Mouse (Mus musculus): ENCODE measurements around the gene Syt8. TPM values are rescaled to one million over a fixed set of nuclear protein-coding genes. Genes with fewer than 3 reads are reported as not detected.

Syt8 gene
- polyA plus RNA-seq, 1 experiment from 2014 or later = 0.32 TPM

DNA sequence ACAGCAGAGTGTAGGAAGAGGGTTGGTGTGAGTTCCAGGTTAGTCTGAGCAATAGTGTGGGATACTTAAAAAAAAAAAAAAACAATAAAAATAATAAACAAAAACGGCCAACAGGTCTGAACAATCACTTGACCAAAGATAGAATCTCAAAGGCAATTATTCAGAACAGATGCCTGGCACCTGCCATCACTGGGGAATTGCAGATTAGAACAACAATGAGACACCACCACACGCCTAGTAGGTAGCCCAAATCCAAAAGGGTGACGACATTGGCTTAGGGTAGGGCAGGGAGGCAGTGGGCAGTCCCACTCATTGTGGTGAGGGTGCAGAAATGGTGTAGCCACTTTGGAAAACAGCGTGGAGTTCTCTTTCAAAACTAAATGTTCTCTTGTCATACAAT is 43.0 kb upstream of the Syt8 start:
- 64% methylated on average over 4 of the region's 4 CpGs for WGBS
- Histone ChIP-seq H3K9ac (ENCODE audit: low read length) (no peak overlapping the region), H3K27me3 (ENCODE audit: control insufficient read depth, insufficient read depth, low read length) (no peaks in the 10 kb centered on the region), H3K27ac (ENCODE audit: low read length) (no peak overlapping the region), H3K36me3 (ENCODE audit: control insufficient read depth, insufficient read depth) (no peaks in the 10 kb centered on the region), H3K4me1 (ENCODE audit: control insufficient read depth, insufficient read depth, low read length) (peaks cover 2% of the 10 kb centered on the region), H3K9me3 (replicated peaks; ENCODE audit: control insufficient read depth, low read length) (no peaks in the 10 kb centered on the region), H3K4me3 (ENCODE audit: low read length) (no peak overlapping the region), H3K4me2 (ENCODE audit: low read depth, low read length) (no peak overlapping the region)
- no peak for ATAC-seq (replicated peaks; ENCODE audit: extremely low read depth, insufficient read depth, low FRiP score)

- no peaks in the 10 kb centered on the region for H3K9me3 ChIP-seq (replicated peaks; ENCODE audit: control insufficient read depth, low read length)
- no peak overlapping the region for H3K4me3 ChIP-seq (ENCODE audit: low read length)
- 21% methylated on average over 4 of the region's 4 CpGs for WGBS
- no peak overlapping the region for H3K27ac ChIP-seq (ENCODE audit: low read length)
- no peak overlapping the region for H3K4me2 ChIP-seq (ENCODE audit: low read depth, low read length)
- H3K27me3 ChIP-seq (ENCODE audit: control insufficient read depth, insufficient read depth, low read length) = no peaks in the 10 kb centered on the region
- H3K36me3 ChIP-seq (ENCODE audit: control insufficient read depth, insufficient read depth) = no peaks in the 10 kb centered on the region
- H3K4me1 ChIP-seq (ENCODE audit: control insufficient read depth, insufficient read depth, low read length) = no peaks in the 10 kb centered on the region
- no peak overlapping the region for H3K9ac ChIP-seq (ENCODE audit: low read length)
- no peak for ATAC-seq (replicated peaks; ENCODE audit: extremely low read depth, insufficient read depth, low FRiP score)
Measured at GRCm38 (mm10) chr7:142393191-142393590, 41.5 kb upstream of the Syt8 start.

DNA sequence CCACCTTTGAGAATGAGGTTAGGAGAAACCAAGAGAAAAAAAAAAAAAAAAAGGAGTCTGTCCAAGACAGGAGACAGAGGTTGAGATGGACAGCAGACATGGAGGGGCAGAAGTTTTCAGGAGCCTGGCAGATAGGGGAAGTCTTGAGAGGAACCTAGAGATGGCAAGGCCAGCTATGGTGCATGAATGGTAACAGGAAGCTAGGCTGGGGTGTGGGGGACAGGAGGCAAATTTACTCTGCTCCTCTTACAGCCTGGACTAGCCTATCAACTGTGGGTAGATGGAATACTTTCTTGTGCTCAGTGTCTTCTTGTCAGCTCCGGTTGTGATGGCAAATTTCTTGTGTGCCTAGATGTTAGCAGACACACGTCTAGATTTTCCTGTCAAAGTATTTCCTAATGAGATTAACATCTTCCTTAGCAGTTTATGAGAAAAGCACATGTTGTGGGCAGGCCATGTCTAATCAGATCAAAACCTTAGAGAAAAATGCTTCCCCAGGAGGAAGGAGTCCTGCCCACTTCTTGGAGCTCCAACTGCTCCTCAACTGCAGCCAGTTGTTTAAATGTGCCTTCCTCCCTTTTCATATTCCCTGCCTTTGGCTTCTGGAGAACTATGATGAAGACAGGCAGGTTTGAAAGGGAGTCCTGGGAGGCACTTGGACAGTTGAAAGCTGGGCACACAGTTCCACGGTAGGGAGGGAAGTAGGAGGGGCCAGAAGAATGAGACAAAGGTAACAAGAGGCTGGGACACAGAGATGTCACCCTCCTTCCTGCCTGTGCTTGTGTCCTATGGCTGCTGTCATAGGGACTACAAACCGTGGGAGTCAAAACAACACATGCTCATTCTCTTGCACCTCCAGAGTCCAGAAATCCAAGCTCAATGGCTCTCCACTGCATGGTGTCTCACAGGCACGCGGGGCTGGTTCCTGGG is 40.1 kb upstream of the Syt8 start:
- Histone ChIP-seq H3K27ac (ENCODE audit: low read length) (peak overlapping the region; percentile 25), H3K4me1 (ENCODE audit: control insufficient read depth, insufficient read depth, low read length) (no peaks in the 10 kb centered on the region), H3K9me3 (replicated peaks; ENCODE audit: control insufficient read depth, low read length) (no peaks in the 10 kb centered on the region), H3K4me3 (ENCODE audit: low read length) (no peak overlapping the region), H3K36me3 (ENCODE audit: control insufficient read depth, insufficient read depth) (no peaks in the 10 kb centered on the region), H3K27me3 (ENCODE audit: control insufficient read depth, insufficient read depth, low read length) (no peaks in the 10 kb centered on the region), H3K9ac (ENCODE audit: low read length) (no peak overlapping the region), H3K4me2 (ENCODE audit: low read depth, low read length) (no peak overlapping the region)
- no peak for ATAC-seq (replicated peaks; ENCODE audit: extremely low read depth, insufficient read depth, low FRiP score)
- 62% methylated on average over 6 of the region's 6 CpGs for WGBS

DNA sequence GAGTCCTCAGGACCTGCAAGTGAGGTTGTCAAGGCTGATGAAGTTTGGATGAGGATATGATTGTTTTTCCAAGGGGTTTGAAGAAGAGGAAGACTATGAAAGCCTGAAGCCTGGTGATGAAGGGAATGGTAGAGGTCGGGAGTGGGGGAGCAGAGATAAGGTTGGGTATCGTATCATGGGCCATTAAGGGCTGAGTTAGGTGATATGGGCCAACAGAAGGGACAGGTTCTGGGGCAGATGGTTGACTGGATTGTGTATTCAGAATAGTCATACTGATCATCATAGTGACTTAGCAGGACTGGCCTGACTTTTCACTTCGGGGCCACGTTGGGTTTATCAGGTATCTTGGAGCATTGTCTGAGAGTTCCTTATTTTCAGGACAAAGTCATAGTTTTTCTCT is 39.2 kb upstream of the Syt8 start:
- no peak overlapping the region for H3K4me2 ChIP-seq (ENCODE audit: low read depth, low read length)
- H3K36me3 ChIP-seq (ENCODE audit: control insufficient read depth, insufficient read depth) = no peaks in the 10 kb centered on the region
- H3K27ac ChIP-seq (ENCODE audit: low read length) = no peak overlapping the region
- no peak for ATAC-seq (replicated peaks; ENCODE audit: extremely low read depth, insufficient read depth, low FRiP score)
- no peak overlapping the region for H3K4me3 ChIP-seq (ENCODE audit: low read length)
- no peak overlapping the region for H3K9ac ChIP-seq (ENCODE audit: low read length)
- peaks cover 2% of the 10 kb centered on the region; the same call in 1 of the 2 replicates for H3K4me1 ChIP-seq (ENCODE audit: control insufficient read depth, insufficient read depth, low read length)
- WGBS = 74% methylated on average over 4 of the region's 4 CpGs
- no peaks in the 10 kb centered on the region for H3K9me3 ChIP-seq (replicated peaks; ENCODE audit: control insufficient read depth, low read length)
- no peaks in the 10 kb centered on the region for H3K27me3 ChIP-seq (ENCODE audit: control insufficient read depth, insufficient read depth, low read length)

- H3K36me3 ChIP-seq (ENCODE audit: control insufficient read depth, insufficient read depth) = no peaks in the 10 kb centered on the region
- H3K27me3 ChIP-seq (ENCODE audit: control insufficient read depth, insufficient read depth, low read length) = no peaks in the 10 kb centered on the region
- H3K27ac ChIP-seq (ENCODE audit: low read length) = no peak overlapping the region
- no peaks in the 10 kb centered on the region for H3K9me3 ChIP-seq (replicated peaks; ENCODE audit: control insufficient read depth, low read length)
- H3K4me2 ChIP-seq (ENCODE audit: low read depth, low read length) = no peak overlapping the region
- no peak for ATAC-seq (replicated peaks; ENCODE audit: extremely low read depth, insufficient read depth, low FRiP score)
- peaks cover 2% of the 10 kb centered on the region; the same call in 1 of the 2 replicates for H3K4me1 ChIP-seq (ENCODE audit: control insufficient read depth, insufficient read depth, low read length)
- 90% methylated on average over 1 of the region's 1 CpGs for WGBS
- H3K9ac ChIP-seq (ENCODE audit: low read length) = no peak overlapping the region
- no peak overlapping the region for H3K4me3 ChIP-seq (ENCODE audit: low read length)
Measured at GRCm38 (mm10) chr7:142396611-142397010, 38.0 kb upstream of the Syt8 start.

DNA sequence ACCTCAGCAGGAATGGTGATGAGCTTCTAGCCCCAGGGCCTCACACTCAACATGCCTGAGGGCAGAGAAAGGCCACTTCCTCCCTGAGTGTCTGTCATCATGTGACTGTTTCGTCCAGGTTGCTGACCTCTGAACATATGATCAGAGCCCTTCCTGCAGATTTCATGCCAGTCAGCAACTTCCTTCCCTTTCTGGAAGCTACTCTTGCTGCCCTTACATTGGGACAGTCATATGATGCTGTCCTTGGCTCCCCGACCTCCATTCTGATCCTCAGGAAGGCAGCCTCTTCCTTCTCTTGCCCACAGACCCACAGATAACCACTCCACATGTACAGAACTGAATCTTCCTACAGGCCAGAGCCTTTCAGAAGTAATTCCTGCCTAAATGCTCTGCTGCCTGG is 36.6 kb upstream of the Syt8 start:
- Histone ChIP-seq H3K36me3 (ENCODE audit: control insufficient read depth, insufficient read depth) (no peaks in the 10 kb centered on the region), H3K27me3 (ENCODE audit: control insufficient read depth, insufficient read depth, low read length) (no peaks in the 10 kb centered on the region), H3K4me2 (ENCODE audit: low read depth, low read length) (no peak overlapping the region), H3K4me3 (ENCODE audit: low read length) (no peak overlapping the region), H3K4me1 (ENCODE audit: control insufficient read depth, insufficient read depth, low read length) (peaks cover 2% of the 10 kb centered on the region; the same call in 1 of the 2 replicates), H3K9ac (ENCODE audit: low read length) (no peak overlapping the region), H3K9me3 (replicated peaks; ENCODE audit: control insufficient read depth, low read length) (no peaks in the 10 kb centered on the region), H3K27ac (ENCODE audit: low read length) (peak overlapping the region; percentile 33)
- ATAC-seq (replicated peaks; ENCODE audit: extremely low read depth, insufficient read depth, low FRiP score) = no peak
- 64% methylated on average over 2 of the region's 2 CpGs for WGBS

- 67% methylated on average over 1 of the region's 1 CpGs for WGBS
- Histone ChIP-seq H3K9me3 (replicated peaks; ENCODE audit: control insufficient read depth, low read length) (no peaks in the 10 kb centered on the region), H3K4me3 (ENCODE audit: low read length) (no peak overlapping the region), H3K27me3 (ENCODE audit: control insufficient read depth, insufficient read depth, low read length) (no peaks in the 10 kb centered on the region), H3K9ac (ENCODE audit: low read length) (no peak overlapping the region), H3K27ac (ENCODE audit: low read length) (no peak overlapping the region), H3K36me3 (ENCODE audit: control insufficient read depth, insufficient read depth) (no peaks in the 10 kb centered on the region), H3K4me2 (ENCODE audit: low read depth, low read length) (no peak overlapping the region), H3K4me1 (ENCODE audit: control insufficient read depth, insufficient read depth, low read length) (peaks cover 2% of the 10 kb centered on the region; the same call in 1 of the 2 replicates)
- no peak for ATAC-seq (replicated peaks; ENCODE audit: extremely low read depth, insufficient read depth, low FRiP score)
Measured at GRCm38 (mm10) chr7:142399250-142399649, 35.4 kb upstream of the Syt8 start.

- Histone ChIP-seq H3K27me3 (ENCODE audit: control insufficient read depth, insufficient read depth, low read length) (no peaks in the 10 kb centered on the region), H3K4me1 (ENCODE audit: control insufficient read depth, insufficient read depth, low read length) (peaks cover 2% of the 10 kb centered on the region; the same call in 1 of the 2 replicates), H3K9ac (ENCODE audit: low read length) (no peak overlapping the region), H3K4me3 (ENCODE audit: low read length) (no peak overlapping the region), H3K36me3 (ENCODE audit: control insufficient read depth, insufficient read depth) (no peaks in the 10 kb centered on the region), H3K4me2 (ENCODE audit: low read depth, low read length) (no peak overlapping the region), H3K27ac (ENCODE audit: low read length) (no peak overlapping the region), H3K9me3 (replicated peaks; ENCODE audit: control insufficient read depth, low read length) (no peaks in the 10 kb centered on the region)
- WGBS = 63% methylated on average over 7 of the region's 7 CpGs
- ATAC-seq (replicated peaks; ENCODE audit: extremely low read depth, insufficient read depth, low FRiP score) = no peak
Measured at GRCm38 (mm10) chr7:142400112-142400749, 34.4 kb upstream of the Syt8 start.

DNA sequence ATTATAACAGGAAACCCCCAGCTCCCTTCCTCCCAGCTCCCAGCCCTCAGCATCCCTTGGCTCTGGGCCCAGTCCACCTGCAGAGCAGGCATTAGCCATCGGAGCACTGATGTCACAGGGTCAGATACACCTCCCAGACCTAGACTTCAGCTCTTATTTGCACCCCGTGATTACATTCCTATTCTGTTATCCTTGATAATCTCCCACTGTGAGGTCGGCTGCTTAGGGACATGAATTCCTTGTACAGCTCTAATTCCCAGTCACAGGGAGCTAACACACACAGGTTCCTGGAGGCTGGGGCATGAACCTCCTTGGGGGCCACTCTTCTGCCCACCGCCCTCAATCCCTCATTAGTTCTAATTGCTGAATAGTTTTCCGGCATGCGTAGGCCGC is 33.9 kb upstream of the Syt8 start:
- H3K27me3 ChIP-seq (ENCODE audit: control insufficient read depth, insufficient read depth, low read length) = no peaks in the 10 kb centered on the region
- no peaks in the 10 kb centered on the region for H3K36me3 ChIP-seq (ENCODE audit: control insufficient read depth, insufficient read depth)
- H3K4me2 ChIP-seq (ENCODE audit: low read depth, low read length) = no peak overlapping the region
- ATAC-seq (replicated peaks; ENCODE audit: extremely low read depth, insufficient read depth, low FRiP score) = no peak
- no peaks in the 10 kb centered on the region for H3K9me3 ChIP-seq (replicated peaks; ENCODE audit: control insufficient read depth, low read length)
- no peak overlapping the region for H3K4me3 ChIP-seq (ENCODE audit: low read length)
- no peak overlapping the region for H3K9ac ChIP-seq (ENCODE audit: low read length)
- H3K4me1 ChIP-seq (ENCODE audit: control insufficient read depth, insufficient read depth, low read length) = peaks cover 2% of the 10 kb centered on the region; the same call in 1 of the 2 replicates
- no peak overlapping the region for H3K27ac ChIP-seq (ENCODE audit: low read length)
- WGBS = 59% methylated on average over 7 of the region's 7 CpGs
